Mouse (Mus musculus) testis, postnatal 14 days (tissue): ENCODE data around the gene Trnp1.
"Not testable (repeated sequence)": the region's sequence is repeated elsewhere in the genome, so short reads cannot be mapped to it uniquely, and the experiment has no call there.

Source experiments
- DNase-seq: peaks from one replicate; pipeline ENCODE4 v3.0.0; 2021; ENCODE audit warnings: low spot score

Trnp1 gene

DNA sequence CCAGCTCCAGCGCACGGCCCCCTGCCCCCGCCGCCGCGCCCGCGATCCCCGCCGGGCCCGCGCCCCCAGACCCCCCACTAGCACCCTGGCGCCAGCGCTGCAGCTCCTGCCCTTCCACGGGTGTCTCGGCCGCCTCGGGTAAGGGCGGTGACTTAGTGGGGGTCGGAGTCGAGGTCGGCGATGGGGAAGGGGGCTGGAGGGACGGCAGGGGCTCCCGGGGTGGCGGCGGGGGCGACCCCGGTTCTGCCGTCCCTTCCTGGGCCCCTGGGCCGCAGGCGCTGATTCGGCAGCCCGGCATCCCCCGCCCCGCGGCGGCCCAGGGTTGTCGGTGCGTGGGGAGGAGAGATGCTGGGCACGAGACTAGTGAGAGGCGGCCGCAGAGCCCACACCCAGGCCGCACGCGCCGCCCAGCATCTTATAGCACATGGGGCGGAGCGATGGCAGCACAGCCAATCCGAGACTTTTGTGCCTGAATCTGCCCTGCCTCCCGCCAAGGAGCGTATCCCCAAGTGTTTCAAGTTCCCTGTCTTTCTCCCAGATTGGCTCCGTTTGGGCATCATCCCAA is at the start of gene Trnp1:
Gene Trnp1 (minus strand): TSS at position 391 of the 565 bp plus-strand sequence.
- DNase-seq = peak; percentile 83

DNA sequence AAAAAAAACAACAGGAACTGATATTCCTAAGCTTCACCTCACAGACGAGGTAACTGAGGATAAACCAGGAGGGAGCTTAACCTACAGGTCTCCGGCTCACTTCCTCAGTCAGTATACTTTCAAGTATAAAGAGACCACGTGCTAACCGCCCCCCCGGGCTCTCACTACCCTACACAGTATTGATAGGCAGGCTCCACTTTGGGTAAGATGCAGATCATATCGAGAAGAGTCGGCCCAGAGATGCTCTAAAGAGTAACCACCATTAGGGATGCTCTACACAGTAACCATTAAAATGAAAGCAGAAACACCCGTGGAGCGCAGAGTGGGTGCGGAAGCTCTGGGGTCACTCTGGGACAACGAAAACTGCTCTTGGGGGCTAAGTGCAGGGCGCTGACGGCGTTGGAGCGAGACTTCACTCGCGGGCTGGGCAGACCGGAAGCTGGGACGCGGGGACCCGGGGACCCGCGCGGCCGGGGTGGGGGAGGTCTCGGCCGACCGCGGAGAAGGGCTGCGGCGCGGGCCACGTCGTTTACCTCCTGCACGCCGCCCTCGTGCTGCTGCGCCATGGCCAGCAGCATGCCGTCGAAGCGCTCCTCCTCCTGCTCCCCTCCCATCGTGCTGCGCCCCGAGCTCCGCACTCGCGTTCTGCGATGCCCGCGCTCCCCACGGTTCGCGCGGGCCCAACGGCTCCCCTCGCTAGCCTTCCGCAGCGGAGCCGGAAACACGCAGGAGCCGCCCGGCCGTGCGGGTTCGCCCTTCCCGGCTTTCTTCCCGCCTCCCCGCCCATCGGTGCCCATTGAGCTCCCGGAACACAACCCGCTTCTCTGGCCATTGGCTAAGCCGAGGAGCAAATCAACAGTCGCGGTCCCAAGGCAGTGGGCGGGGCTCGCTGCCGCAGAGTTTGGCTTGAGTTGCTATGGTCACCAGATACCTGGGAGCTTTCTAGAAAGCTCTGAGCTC is 47.2 kb upstream of the Trnp1 start, which contains the start of gene Nudc:
Gene Nudc (minus strand): TSS at position 725 of the 960 bp plus-strand sequence.
- DNase-seq = peak; percentile 96

GRCm38 (mm10) chr4:133536652-133537051 is 38.3 kb upstream of the Trnp1 start:
- DNase-seq = no peak

DNA sequence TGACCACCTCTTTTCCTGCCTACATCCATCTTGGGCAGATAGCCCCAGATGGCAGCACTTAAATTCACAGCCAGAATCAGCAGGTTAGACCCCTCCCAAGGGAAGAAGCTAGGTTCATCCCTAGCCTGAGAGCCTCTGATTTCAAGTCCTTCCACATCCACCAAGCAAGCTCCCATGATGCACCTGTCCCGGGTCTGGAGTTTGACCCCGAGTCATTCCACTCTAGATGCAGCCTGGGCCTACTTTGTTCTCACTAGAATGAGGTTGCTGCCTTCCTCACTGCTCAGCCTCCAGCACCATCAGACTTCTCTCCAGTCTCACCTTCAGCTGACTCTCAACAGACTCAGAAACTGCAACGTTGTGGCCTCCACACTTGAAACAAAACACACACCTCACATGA is 37.7 kb upstream of the Trnp1 start:
- no peak for DNase-seq

GRCm38 (mm10) chr4:133532777-133533176 is 34.4 kb upstream of the Trnp1 start:
- no peak for DNase-seq

- DNase-seq = no peak
Observed at GRCm38 (mm10) chr4:133527788-133528187, 29.4 kb upstream of the Trnp1 start.

DNA sequence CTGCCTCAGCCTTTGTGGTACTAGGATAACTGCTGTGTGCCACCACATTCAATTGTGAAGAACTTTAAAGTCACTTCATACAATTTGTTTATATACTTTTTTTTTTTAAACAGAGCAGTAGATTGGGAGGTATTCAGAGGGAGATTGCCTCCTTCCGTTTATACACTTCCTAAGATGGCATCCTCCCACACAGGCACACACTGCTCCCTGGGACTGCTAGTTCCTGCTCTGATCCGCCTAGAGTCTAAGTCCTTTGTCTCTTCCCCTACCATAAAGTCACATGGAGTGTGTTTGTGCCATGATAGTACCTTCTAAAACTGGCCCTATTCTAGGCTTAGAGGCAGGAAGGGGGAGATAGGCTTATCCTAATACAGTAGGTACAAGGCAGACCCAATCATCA is 23.2 kb upstream of the Trnp1 start:
- DNase-seq = no peak

- no peak for DNase-seq
Observed at GRCm38 (mm10) chr4:133519369-133519665, 21.0 kb upstream of the Trnp1 start.

- DNase-seq = peak; percentile 77
Observed at GRCm38 (mm10) chr4:133518601-133519368, 20.4 kb upstream of the Trnp1 start, which contains the start of gene Kdf1. TSS of gene Kdf1 (plus strand) at chr4:133518963.

GRCm38 (mm10) chr4:133512972-133513371 is 14.6 kb upstream of the Trnp1 start:
- DNase-seq = peak; percentile 54

DNA sequence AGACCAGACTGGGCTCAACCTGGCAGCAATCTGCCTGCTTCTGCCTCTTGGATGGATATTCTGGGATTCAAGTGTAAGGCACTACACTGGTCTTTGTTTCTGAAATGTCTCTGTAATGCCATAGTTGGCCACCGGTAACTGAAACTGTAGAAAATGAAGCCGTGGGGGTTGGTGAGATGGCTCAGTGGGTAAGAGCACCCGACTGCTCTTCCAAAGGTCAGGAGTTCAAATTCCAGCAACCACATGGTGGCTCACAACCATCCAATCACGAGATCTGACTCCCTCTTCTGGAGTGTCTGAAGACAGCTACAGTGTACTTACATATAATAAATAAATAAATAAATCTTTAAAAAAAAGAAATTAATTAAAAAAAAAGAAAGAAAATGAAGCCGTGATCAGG is 14.2 kb upstream of the Trnp1 start:
- DNase-seq = not testable (repeated sequence)

GRCm38 (mm10) chr4:133511050-133511449 is 12.7 kb upstream of the Trnp1 start:
- no peak for DNase-seq

GRCm38 (mm10) chr4:133508990-133509389 is 10.6 kb upstream of the Trnp1 start:
- DNase-seq = no peak

GRCm38 (mm10) chr4:133506573-133506972 is 8.2 kb upstream of the Trnp1 start:
- no peak for DNase-seq

DNA sequence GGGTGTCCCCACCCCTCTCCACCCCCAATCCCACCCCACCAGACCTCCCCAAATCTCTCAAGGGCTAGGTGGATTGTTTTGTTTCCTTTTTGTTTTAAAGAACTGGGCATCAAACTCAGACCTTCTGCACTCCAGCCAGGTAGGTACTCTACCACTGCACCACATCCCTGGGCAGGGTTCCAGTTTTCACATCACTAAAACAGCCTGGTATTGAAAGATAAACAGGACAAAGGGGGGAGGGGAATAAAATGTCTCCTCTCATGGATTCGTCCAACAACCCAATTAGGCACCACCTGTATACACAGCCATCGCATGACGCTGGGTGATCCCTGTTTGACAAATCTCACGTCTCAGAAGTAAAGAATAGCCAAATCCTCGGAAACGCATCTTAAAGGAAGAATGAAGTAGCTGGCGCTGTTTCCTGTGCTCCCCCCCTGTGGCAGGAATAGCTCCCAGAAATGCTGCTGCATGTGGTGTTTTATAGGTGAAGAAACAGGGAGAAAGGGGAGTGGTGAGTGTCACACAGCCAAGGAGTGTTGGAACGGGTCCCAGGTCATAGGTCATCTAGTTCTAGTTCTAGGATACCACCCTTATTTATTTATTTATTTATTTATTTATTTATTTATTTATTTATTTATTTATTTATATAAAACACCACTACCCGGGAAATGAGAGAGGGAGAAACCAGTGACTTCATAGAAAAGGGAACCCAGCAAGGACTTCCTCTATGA is 6.6 kb upstream of the Trnp1 start:
- no peak for DNase-seq

- DNase-seq = no peak
Observed at GRCm38 (mm10) chr4:133504300-133504699, 6.0 kb upstream of the Trnp1 start.

- no peak for DNase-seq
Observed at GRCm38 (mm10) chr4:133501514-133501913, 3.2 kb upstream of the Trnp1 start.

DNA sequence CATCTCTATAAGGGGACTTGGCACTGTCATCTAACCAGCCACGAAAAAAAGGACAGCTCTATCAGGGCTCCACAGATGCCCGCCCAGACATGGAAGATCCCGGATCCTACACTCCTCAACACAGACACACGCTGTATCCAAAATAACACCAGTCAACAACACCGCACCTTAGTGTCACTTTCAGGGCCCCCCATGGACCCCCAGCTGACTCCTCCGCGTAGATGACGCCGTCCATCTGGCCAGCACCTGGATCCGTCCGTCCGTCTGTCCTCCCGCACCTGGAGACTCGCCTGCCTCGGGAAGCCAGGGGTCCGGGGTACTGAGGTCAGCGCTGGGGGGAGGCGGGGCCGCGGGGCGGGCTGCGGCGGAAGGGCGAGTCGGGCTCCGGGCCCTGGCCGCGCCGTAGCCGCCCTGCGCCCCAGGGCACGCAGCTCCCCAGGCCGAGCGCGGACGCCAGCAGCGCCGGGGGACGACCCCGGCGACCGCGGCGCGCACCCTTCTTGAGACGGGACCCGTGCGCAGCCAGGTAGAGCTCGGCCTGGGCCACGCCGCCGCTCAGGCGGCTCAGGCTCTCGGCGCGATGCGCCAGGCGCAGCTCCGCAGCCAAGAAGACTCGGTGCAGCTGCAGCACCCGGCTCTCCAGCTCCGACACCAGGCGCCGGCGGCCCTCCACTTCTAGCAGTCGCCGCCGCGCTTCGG is 740 bp downstream of the Trnp1 start:
- DNase-seq = no peak

DNA sequence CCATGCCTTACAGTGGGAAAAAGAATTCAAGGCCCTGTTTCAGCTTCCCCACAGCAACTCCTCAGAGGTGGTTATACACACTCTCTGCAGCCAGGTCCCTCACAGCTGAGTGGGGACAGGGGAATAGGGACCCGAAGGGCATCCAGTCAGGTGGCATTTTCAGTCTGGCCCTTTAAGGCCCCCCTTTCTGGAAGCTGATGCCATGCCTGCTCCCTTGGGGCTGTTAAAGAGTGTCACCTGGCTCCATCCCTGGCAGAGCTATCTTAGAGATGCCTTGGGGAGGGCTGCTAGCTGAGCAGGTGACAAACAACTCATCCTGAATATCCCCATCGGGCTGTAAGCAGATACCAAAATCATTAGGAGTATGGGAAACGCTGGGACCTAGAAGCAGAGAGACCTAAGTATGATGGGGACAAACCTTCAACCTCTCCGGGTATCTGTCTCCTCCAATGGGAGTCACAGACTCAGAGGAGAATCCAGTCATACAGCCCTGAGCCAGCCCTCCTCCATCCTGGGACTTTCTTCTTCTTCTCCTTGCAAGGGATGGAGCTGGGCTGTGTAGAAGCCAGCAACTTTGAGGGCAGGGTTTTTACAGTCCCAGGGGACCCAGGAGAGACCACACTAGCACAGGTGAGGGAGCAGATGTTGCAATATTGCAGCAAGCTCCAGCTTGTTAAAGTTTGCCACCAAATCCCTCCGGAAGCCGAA is 1.5 kb downstream of the Trnp1 start:
- DNase-seq = peak; percentile 62

DNA sequence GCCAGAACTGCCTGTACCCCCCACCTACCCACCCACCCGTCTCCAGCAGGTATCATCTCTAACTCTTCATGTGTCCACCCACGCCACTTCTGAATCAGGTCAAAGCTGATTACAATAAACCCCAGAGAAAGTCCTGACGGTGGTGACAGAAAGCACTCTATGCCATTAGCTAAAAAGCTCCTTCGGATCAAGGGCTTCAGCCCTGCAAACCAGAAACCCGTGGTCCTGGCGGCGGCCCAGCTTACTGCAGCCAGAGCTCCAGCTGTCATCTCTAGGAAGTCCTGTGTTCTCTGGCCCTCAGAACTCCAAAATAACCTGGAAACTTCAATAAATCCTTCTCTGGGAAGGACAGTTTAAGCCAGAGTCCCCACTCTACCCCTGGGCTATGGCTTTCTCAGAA is 2.6 kb downstream of the Trnp1 start:
- DNase-seq = no peak

DNA sequence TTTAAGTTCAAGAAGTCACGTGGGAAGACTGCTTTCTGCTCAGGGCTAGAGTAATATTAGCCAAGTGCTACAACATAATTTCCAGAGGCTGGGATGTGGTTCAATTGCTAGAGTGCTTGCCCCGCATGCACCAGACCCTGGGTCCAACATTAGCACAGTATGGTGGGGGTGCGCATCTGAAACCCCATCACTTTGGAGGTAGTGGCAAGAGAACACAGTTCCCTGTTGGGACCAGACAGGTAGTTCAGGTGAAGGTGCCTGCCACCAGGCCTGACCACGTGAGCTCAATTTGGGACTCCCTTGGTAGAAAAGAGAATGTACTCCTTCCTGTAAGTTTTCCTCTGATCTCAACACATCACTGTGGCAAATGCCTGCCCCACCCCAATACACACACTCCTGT is 3.5 kb downstream of the Trnp1 start:
- DNase-seq = no peak
